Mouse (Mus musculus) forebrain, postnatal 0 days (tissue): ENCODE results near the gene Mcoln2. TPM values are rescaled to one million over a fixed set of nuclear protein-coding genes. Genes with fewer than 3 reads are reported as not detected.
A peak's percentile ranks its signal among the peaks of the same experiment; 100 is the strongest.

ENCODE experiments used
- ATAC-seq: fragments of 200-750 bp; cut with Nextera tagmentation; 2 replicates; pipeline ENCODE4 v1.8.0; 2017; ENCODE audit warnings: mild to moderate bottlenecking, moderate library complexity
- DNase-seq: peaks from one replicate; pipeline ENCODE4 v3.0.0-alpha.2; 2015
- H3K27ac ChIP-seq: fragments of 300-500 bp; sonication (generic); 2 replicates; pipeline ENCODE4 v1.5.1; 2014; ENCODE audit warnings: low read depth, mild to moderate bottlenecking, antibody characterized with exemption, low read length, moderate library complexity, mixed read lengths
- H3K27me3 ChIP-seq: fragments of 300-500 bp; sonication (generic); 2 replicates; pipeline ENCODE4 v1.6.1; 2014; ENCODE audit warnings: mild to moderate bottlenecking, low read length, mixed read lengths; ENCODE audit not compliant: insufficient read depth
- H3K36me3 ChIP-seq: fragments of 300-500 bp; sonication (generic); 2 replicates; pipeline ENCODE4 v1.6.1; 2014; ENCODE audit warnings: mild to moderate bottlenecking, moderate library complexity; ENCODE audit not compliant: insufficient read depth
- H3K4me1 ChIP-seq: fragments of 300-500 bp; sonication (generic); 2 replicates; pipeline ENCODE4 v1.6.1; 2014; ENCODE audit warnings: antibody characterized with exemption; ENCODE audit not compliant: insufficient read depth
- H3K4me2 ChIP-seq: fragments of 300-500 bp; sonication (generic); 2 replicates; pipeline ENCODE4 v1.6.1; 2014; ENCODE audit warnings: low read depth, mild to moderate bottlenecking, moderate library complexity
- H3K4me3 ChIP-seq: fragments of 300-500 bp; sonication (generic); 2 replicates; pipeline ENCODE4 v1.5.1; 2014; ENCODE audit warnings: low read depth, low read length, mixed read lengths
- H3K9ac ChIP-seq: fragments of 300-500 bp; sonication (generic); 2 replicates; pipeline ENCODE4 v1.6.1; 2014; ENCODE audit warnings: mild to moderate bottlenecking
- H3K9me3 ChIP-seq: fragments of 300-500 bp; sonication (generic); 2 replicates; pipeline ENCODE4 v1.6.1; 2016; ENCODE audit warnings: low read length
- CTCF ChIP-seq: sonication (generic); IDR thresholded peaks from 2 replicates; pipeline ENCODE4 v1.5.1; 2016; ENCODE audit warnings: antibody characterized with exemption, control low read depth, low read depth
- WGBS: fragments of 180-500 bp; shearing (Covaris S2); extraction: QIAGEN DNeasy Blood & Tissue Kit; methylation state at CpG from one replicate; pipeline ENCODE4 v1.1.7; 2014; 5-methylcytosine and 5-hydroxymethylcytosine counted together
- polyA plus RNA-seq: library from polyadenylated mRNA; unstranded; fragments of >200 nt; fragmentation: Nextera tagmentation; extraction: Ambion mirVana; gene quantifications from 2 replicates; pipeline ENCODE4 v1.2.1, GENCODE M21; 2015
- total RNA-seq: library from RNA; depleted of rRNA; stranded (reverse); fragments of >200 nt; gene quantifications from 2 replicates; pipeline ENCODE4 v1.2.3, GENCODE M21; 2014

Mcoln2 gene
- total and polyA plus RNA-seq, 2 experiments from 2014 or later: 0.12 to 0.14 TPM

- H3K9me3 ChIP-seq: no peaks in the 10 kb centered on the region
- H3K4me2 ChIP-seq: no peak overlapping the region
- DNase-seq (no peak), ATAC-seq (no peak)
- H3K4me3 ChIP-seq: no peak overlapping the region
- peaks cover 16% of the 10 kb centered on the region for H3K27me3 ChIP-seq
- no peaks in the 10 kb centered on the region; the same call in 1 of the 2 replicates for H3K4me1 ChIP-seq
- H3K36me3 ChIP-seq: no peaks in the 10 kb centered on the region
- 76% methylated on average over 3 of the region's 3 CpGs for WGBS
- H3K9ac ChIP-seq: no peak overlapping the region
- no peak for TF ChIP-seq CTCF
- no peak overlapping the region for H3K27ac ChIP-seq
These were observed 77.8 kb downstream of the Mcoln2 start for GRCm38 (mm10) chr3:146227427-146227826.

- ATAC-seq (peak; percentile 45; the same call in 1 of the 2 replicates), DNase-seq (no peak)
- Histone ChIP-seq H3K4me1 (no peaks in the 10 kb centered on the region; the same call in 1 of the 2 replicates), H3K27me3 (peaks cover 7% of the 10 kb centered on the region; the same call in 1 of the 2 replicates), H3K36me3 (no peaks in the 10 kb centered on the region), H3K4me2 (peak overlapping the region; percentile 5; the same call in 1 of the 2 replicates), H3K27ac (no peak overlapping the region), H3K4me3 (no peak overlapping the region), H3K9me3 (no peaks in the 10 kb centered on the region), H3K9ac (no peak overlapping the region)
- WGBS: 33% methylated on average over 13 of the region's 13 CpGs
- TF ChIP-seq CTCF: no peak
These were observed 79.1 kb downstream of the Mcoln2 start for GRCm38 (mm10) chr3:146228559-146229310.

GRCm38 (mm10) chr3:146232708-146233107 lies 83.1 kb downstream of the Mcoln2 start:
- DNase-seq (no peak), ATAC-seq (no peak)
- H3K27ac ChIP-seq: no peak overlapping the region
- 72% methylated on average over 7 of the region's 7 CpGs for WGBS
- no peak overlapping the region for H3K4me2 ChIP-seq
- no peak overlapping the region for H3K4me3 ChIP-seq
- H3K9ac ChIP-seq: no peak overlapping the region
- no peaks in the 10 kb centered on the region; the same call in 1 of the 2 replicates for H3K4me1 ChIP-seq
- no peaks in the 10 kb centered on the region for H3K9me3 ChIP-seq
- H3K27me3 ChIP-seq: 0 out of 2 replicates have a peak, but pooled peaks cover 3% of the 10 kb centered on the region
- TF ChIP-seq CTCF: no peak
- no peaks in the 10 kb centered on the region for H3K36me3 ChIP-seq

DNA sequence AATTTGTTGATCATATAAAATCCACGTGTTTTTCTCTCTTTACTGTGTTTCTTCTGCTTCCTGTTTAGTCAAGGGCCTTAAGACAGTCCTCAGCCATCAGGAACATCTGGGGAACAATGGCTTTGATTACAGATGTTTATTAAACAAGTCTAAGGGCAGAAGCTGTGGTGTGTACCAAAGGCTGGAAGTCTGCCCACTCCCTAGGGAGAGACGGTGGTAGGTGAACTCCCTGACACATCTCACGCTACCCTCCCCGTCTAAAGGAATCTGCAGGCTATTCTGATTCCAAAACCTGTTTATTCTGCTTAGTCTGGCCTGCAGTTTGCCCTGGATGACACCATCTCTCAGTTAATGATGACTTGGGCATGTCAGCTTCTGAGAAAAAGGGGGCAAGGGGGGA lies 84.1 kb downstream of the Mcoln2 start:
- Histone ChIP-seq H3K9ac (no peak overlapping the region), H3K36me3 (no peaks in the 10 kb centered on the region), H3K27ac (no peak overlapping the region), H3K4me1 (no peaks in the 10 kb centered on the region; the same call in 1 of the 2 replicates), H3K9me3 (no peaks in the 10 kb centered on the region), H3K4me2 (no peak overlapping the region), H3K27me3 (0 out of 2 replicates have a peak, but pooled peaks cover 3% of the 10 kb centered on the region), H3K4me3 (no peak overlapping the region)
- WGBS: 65% methylated on average over 4 of the region's 4 CpGs
- DNase-seq: no peak
- ATAC-seq: no peak
- TF ChIP-seq CTCF: no peak

GRCm38 (mm10) chr3:146234530-146234929 lies 84.9 kb downstream of the Mcoln2 start:
- no peak for ATAC-seq

GRCm38 (mm10) chr3:146236280-146236679 lies 86.6 kb downstream of the Mcoln2 start:
- DNase-seq (no peak), ATAC-seq (no peak)
- TF ChIP-seq CTCF: no peak
- Histone ChIP-seq H3K27me3 (0 out of 2 replicates have a peak, but pooled peaks cover 3% of the 10 kb centered on the region), H3K27ac (no peak overlapping the region), H3K36me3 (no peaks in the 10 kb centered on the region), H3K9me3 (no peaks in the 10 kb centered on the region), H3K9ac (no peak overlapping the region), H3K4me3 (no peak overlapping the region), H3K4me2 (no peak overlapping the region), H3K4me1 (no peaks in the 10 kb centered on the region)
- 74% methylated on average over 8 of the region's 8 CpGs for WGBS

More at GRCm38 (mm10) chr3:146234530-146234929, 84.9 kb downstream of the Mcoln2 start:
- Histone ChIP-seq H3K4me2 (no peak overlapping the region), H3K4me1 (no peaks in the 10 kb centered on the region), H3K27me3 (0 out of 2 replicates have a peak, but pooled peaks cover 3% of the 10 kb centered on the region), H3K36me3 (no peaks in the 10 kb centered on the region), H3K9me3 (no peaks in the 10 kb centered on the region), H3K27ac (no peak overlapping the region), H3K4me3 (no peak overlapping the region), H3K9ac (no peak overlapping the region)
- WGBS: 76% methylated on average over 10 of the region's 10 CpGs
- TF ChIP-seq CTCF: no peak
- no peak for DNase-seq

DNA sequence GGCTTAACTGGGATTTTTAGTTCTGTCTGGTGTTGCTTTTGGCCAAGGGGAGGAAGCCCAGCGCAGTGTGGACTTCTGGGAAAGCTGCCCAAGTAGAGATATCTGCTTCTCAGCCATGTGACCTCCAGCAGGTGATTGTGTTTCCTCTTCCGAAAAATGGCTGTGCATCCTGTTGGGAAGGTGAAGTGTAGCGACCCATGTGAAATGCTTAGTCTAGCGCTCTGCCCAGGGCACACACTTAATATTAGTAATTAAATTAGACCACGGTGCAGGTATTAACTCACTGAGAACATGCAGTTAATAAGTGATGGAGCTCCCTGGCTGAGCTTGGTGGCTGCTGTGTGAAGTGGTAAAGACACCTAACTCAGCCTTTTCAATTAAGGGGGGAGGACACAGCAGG lies 88.0 kb downstream of the Mcoln2 start:
- Histone ChIP-seq H3K27ac (no peak overlapping the region), H3K4me1 (no peaks in the 10 kb centered on the region), H3K27me3 (0 out of 2 replicates have a peak, but pooled peaks cover 3% of the 10 kb centered on the region), H3K9me3 (no peaks in the 10 kb centered on the region), H3K4me2 (no peak overlapping the region), H3K4me3 (no peak overlapping the region), H3K36me3 (no peaks in the 10 kb centered on the region), H3K9ac (no peak overlapping the region)
- DNase-seq (no peak), ATAC-seq (no peak)
- WGBS: 77% methylated on average over 5 of the region's 5 CpGs
- no peak for TF ChIP-seq CTCF
